Mouse (Mus musculus) liver, embryonic 14.5 days (tissue): ENCODE results near the gene Olfr1373.

Source experiments
- CTCF ChIP-seq: IDR thresholded peaks from 2 replicates; pipeline ENCODE4 v1.5.1; 2016; ENCODE audit warnings: antibody characterized with exemption, low read depth, control low read depth
- EP300 ChIP-seq: IDR thresholded peaks from 2 replicates; pipeline ENCODE4 v1.6.1; 2016; ENCODE audit warnings: antibody characterized with exemption, low read depth

DNA sequence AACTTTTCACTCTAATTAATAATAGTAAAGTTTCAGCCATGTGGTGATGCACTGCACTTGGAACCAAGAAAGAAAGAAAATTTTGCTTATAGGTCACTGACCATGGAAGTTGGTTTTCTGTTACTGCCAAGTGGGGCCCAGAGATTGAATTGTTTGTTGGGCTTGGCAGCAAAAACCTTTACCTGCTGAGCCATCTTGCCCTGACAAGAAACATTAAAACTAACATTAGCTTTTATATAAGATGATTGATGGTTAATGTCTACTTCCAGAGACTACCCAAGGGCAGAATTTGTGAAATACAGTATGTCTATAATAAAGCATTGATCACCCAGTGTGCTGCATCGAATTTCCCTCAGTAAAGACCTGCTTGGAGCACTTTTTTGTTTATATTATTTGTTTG, 38.9 kb downstream of the Olfr1373 start:
- TF ChIP-seq CTCF (no peak), EP300 (no peak)
